Mouse (Mus musculus) kidney, adult 9 months (tissue): ENCODE measurements around the gene Ccdc8.
"Not testable (repeated sequence)": the region's sequence is repeated elsewhere in the genome, so short reads cannot be mapped to it uniquely, and the experiment has no call there.

Experiments
- DNase-seq: peaks from one replicate; pipeline ENCODE4 v3.0.0; 2022

Ccdc8 gene

DNA sequence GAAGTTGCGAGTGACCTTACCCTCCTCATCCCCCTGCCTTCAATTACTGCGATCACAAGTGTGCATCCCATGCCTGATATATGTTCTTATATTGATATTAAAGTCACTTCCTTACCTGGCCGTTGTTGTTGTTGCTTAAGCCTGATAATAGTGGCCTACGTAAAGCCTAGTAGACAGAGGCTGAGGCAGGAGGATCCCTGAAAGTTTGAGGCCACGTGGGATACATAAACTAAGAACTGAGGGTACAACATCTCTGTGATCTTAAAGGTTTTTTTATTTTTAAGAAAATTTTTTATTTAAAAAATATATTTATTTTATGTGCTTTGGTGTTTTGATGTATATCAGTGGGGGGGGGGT lies at the start of gene Ccdc8:
TSS of gene Ccdc8 (plus strand) at position 258 of the 357 bp plus-strand sequence.
- no peak for DNase-seq

GRCm38 (mm10) chr7:16942861-16943260 lies 49.6 kb upstream of the Ccdc8 start:
- no peak for DNase-seq

GRCm38 (mm10) chr7:16944061-16944807 lies 48.3 kb upstream of the Ccdc8 start, which contains the start of gene Pnmal2:
Gene Pnmal2 (plus strand): TSS chr7:16944682.
- DNase-seq: peak; percentile 68

GRCm38 (mm10) chr7:16944808-16945315 lies 47.6 kb upstream of the Ccdc8 start:
- no peak for DNase-seq

- no peak for DNase-seq
Measured at GRCm38 (mm10) chr7:16945419-16945818, 47.1 kb upstream of the Ccdc8 start.

GRCm38 (mm10) chr7:16946441-16947348 lies 45.8 kb upstream of the Ccdc8 start:
- DNase-seq: no peak

DNA sequence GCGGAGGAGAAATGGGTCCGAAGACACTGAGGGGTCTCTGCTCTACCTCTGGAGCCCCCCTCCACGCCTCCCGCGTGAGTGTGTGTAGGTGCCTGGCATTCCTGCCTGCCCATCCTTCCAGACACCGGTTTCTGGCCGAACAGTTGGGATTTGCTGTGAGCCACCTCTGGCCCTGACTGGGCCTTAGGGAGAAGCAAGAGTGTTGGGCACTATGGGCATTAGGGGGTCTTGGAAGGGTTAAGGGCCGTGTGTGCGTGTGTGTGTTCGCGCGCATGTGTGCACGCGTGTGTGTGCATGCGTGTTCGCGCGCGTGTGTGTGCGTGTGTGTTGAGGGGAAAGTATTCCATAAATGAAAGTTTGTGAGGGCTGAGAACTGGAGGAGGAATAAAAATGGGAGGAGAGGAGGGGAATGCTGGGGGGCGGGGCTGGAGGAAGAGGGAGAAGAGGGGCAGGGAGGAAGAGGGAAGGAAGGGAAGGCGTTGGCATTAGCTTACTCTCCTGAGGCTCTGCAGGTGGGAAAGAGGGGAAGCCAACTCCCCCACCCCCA lies 45.1 kb upstream of the Ccdc8 start:
- DNase-seq: no peak

GRCm38 (mm10) chr7:16947959-16948361 lies 44.5 kb upstream of the Ccdc8 start:
- no peak for DNase-seq

GRCm38 (mm10) chr7:16948923-16949458 lies 43.5 kb upstream of the Ccdc8 start:
- DNase-seq: no peak

DNA sequence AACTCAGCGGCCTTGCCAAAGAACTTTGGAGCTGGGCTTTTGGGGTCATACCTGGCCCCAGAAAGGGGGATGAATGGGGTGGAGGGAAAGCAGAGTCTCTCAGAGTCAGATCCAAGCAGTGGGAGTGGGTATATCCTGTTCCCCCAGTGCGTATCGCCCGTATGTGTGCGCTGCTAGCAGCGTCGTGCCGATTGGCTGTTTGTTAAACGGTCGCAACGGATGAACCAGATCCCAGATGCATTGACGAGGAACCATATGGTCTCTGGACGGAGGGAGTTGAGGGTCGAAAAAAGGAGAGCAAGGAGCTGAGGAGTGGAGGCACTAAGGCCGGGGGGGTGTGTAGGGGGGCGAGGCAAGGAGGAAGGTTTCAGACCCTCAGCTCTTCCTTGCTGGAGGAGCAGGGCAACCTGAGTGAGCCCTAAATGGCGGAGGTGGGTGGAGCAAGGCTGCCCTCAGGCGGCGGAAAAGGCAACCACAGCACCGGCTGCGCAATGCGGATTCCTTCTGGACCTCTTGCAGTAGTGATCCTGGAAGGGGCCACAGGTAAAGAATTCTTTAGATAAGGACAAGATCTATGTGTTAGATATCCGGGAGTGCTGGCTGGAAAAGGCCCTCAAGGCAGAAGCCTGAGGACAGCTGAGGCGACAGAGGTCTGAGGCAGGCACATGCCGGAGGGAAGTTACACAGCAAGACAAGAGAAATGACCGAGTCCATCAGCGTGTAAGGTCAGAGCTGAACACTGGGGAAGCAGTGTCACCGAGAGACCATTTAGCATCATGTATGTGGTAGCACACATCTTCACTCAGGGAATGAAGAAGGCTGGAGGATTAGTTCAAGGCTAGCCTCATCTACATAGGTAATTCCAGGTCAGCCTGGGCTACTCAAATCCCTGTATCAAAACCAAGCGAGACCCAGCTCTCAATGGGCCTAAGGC lies 42.3 kb upstream of the Ccdc8 start:
- DNase-seq: peak; percentile 74

GRCm38 (mm10) chr7:16950861-16951635 lies 41.5 kb upstream of the Ccdc8 start:
- peak; percentile 75 for DNase-seq

- not testable (repeated sequence) for DNase-seq
Measured at GRCm38 (mm10) chr7:16953776-16954175, 38.7 kb upstream of the Ccdc8 start.

DNA sequence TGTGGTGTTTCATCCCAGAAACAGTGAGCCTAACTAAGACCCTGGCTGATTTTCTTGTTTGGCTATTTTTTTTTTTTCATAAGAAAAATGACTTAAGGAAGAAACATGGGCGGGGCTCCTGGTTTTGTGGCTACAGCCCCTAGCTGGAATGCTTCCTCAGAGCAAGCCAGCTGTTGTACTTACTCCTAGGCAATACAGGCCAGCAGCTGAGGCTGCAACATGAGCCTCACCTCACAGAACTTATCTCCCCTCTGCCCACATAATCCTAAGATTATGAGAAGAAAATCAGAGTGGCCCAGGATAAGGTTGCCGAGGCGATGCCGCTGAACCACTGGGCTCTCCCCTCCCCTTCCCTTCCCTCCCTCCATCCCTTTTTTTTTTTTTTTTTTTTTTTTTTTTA lies 36.8 kb upstream of the Ccdc8 start:
- DNase-seq: no peak

GRCm38 (mm10) chr7:16956410-16957265 lies 35.9 kb upstream of the Ccdc8 start:
- DNase-seq: no peak

DNA sequence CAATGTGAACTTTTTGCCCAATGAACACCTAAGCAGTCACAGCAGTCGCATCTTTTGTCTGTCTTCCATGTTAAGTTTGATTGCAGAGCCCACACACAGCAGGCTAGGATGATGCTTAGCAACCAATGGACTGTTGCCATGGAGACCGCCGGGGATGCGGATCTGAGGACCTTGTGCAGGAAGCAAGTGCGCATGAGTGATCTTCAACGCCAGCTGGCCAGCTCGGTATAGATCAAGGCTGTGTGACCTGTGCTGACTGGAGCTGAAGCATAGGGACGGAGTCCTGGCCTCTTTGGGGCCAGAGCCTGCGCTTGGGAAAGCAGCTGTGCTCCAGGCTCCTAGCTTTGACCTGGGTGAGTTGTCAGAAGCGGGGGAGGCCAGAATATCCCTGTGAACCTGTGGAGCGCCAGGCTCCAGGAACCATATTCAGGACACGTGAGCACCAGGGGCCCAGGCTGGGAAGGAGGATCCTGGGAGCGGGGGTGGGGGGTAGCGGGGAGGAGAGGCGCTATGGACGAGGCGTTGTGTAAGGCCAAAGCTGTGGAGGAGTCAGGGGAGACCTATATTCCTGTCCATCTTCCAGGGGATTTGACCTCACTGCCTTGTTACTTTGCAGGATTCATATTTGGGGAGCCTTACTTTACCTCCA lies 32.8 kb upstream of the Ccdc8 start, which contains the start of gene Pnmal1:
TSS of gene Pnmal1 (plus strand) at position 141 of the 649 bp plus-strand sequence.
- DNase-seq: no peak

DNA sequence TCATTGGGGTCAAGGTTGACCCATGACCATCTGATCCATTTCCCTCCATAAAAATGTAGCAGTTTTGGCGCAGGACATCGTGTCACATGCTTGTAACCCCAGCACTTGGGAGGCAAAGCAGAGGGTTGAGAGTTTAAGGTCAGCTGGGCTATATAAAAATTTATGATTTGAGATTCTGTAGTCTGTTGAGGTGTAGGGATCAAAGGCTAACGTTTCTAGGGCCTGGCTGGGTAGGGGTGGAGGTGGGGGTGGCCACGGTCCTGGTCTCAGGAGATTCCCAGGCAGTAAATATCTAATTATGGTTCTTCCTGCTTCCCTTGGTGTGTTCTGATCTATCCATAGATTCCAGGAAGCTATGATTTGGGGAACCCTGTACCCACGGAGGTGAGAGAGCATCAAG lies 30.8 kb upstream of the Ccdc8 start:
- no peak for DNase-seq

GRCm38 (mm10) chr7:16968414-16968813 lies 24.1 kb upstream of the Ccdc8 start:
- no peak for DNase-seq

DNA sequence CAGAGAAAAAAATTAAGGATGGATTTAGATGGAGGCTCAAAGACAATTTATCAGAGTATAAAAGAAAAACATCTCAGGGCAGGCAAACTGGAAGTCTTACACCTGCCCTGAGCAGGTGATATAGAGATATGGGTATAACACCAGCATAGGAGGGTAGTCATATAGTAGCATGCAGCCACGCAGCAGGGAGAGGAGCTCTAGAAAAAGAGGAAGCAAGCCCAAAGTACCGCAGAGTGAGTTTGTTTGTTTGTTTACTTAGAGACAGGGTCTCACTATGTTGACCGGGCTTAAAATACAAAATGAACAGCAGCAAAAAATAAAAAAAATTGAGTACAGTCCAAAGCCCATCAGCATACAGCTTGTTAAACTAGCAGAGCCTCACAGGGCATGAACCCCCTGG lies 21.3 kb upstream of the Ccdc8 start:
- DNase-seq: no peak

GRCm38 (mm10) chr7:16974018-16974417 lies 18.5 kb upstream of the Ccdc8 start:
- no peak for DNase-seq

DNA sequence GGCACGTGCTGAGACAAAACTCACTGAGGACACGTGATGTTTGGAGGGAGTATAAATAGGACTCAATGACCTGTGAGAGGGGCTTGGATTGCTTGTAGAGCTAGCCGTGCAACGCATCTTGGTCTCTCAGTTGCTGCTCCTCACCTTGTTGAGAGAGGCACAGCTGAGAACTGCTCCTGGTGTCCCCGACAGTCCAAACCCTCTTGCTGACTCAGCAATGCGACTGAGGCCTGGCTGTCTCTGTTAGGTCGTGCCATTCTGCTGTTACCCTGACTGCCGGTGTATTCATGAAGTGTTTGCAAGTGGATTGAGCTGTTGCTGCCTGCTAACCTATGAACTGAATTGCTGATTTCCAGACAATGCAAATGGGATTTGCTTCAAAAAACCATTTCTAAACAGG lies 16.2 kb upstream of the Ccdc8 start:
- DNase-seq: no peak
